Mouse (Mus musculus): Measurements from ENCODE around the gene Nagk. TPM values are rescaled to one million over a fixed set of nuclear protein-coding genes. Genes with fewer than 3 reads are reported as not detected.
"Not testable (repeated sequence)": the region's sequence is repeated elsewhere in the genome, so short reads cannot be mapped to it uniquely, and the experiment has no call there.

The Nagk gene
- polyA plus RNA-seq, 1 experiment from 2014 or later = 60.9 TPM

- under 1% methylated on average over 14 of the region's 14 CpGs for WGBS
- Histone ChIP-seq H3K27me3 (ENCODE audit: insufficient read depth, low read length) (no peaks in the 10 kb centered on the region), H3K4me1 (ENCODE audit: insufficient read depth, low read length) (peaks cover 11% of the 10 kb centered on the region), H3K9me3 (ENCODE audit: low read length) (no peaks in the 10 kb centered on the region), H3K4me2 (replicated peaks; ENCODE audit: low read depth, low read length) (peak overlapping the region; percentile 72), H3K4me3 (ENCODE audit: low read length) (peak overlapping the region; percentile 73), H3K9ac (replicated peaks; ENCODE audit: low read length) (peak overlapping the region; percentile 90), H3K27ac (ENCODE audit: low read length) (peak overlapping the region; percentile 87), H3K36me3 (ENCODE audit: insufficient read depth, low read length) (peaks cover 20% of the 10 kb centered on the region)
- peak; percentile 50 for ATAC-seq (ENCODE audit: low FRiP score, low TSS enrichment)
Observed at GRCm38 (mm10) chr6:83774781-83775563, 19.8 kb upstream of the Nagk start.

GRCm38 (mm10) chr6:83775638-83776293 lies 19.0 kb upstream of the Nagk start, which contains the start of gene Tex261:
Gene Tex261 (minus strand): TSS chr6:83775813.
- Histone ChIP-seq H3K9ac (replicated peaks; ENCODE audit: low read length) (peak within 1 kb of the TSS; percentile 90), H3K27ac (ENCODE audit: low read length) (peak within 1 kb of the TSS; percentile 87), H3K36me3 (ENCODE audit: insufficient read depth, low read length) (peaks cover 17% of the 10 kb centered on the region), H3K27me3 (ENCODE audit: insufficient read depth, low read length) (no peaks in the 10 kb centered on the region), H3K4me3 (ENCODE audit: low read length) (peak within 1 kb of the TSS; percentile 73), H3K9me3 (ENCODE audit: low read length) (no peaks in the 10 kb centered on the region), H3K4me1 (ENCODE audit: insufficient read depth, low read length) (peaks cover 11% of the 10 kb centered on the region), H3K4me2 (replicated peaks; ENCODE audit: low read depth, low read length) (peak within 1 kb of the TSS; percentile 72)
- WGBS = 0% methylated on average over 45 of the region's 45 CpGs
- ATAC-seq (ENCODE audit: low FRiP score, low TSS enrichment) = peak; percentile 97

GRCm38 (mm10) chr6:83778306-83778705 lies 16.5 kb upstream of the Nagk start:
- no peak overlapping the region for H3K4me2 ChIP-seq (replicated peaks; ENCODE audit: low read depth, low read length)
- H3K9me3 ChIP-seq (ENCODE audit: low read length) = no peaks in the 10 kb centered on the region
- no peak overlapping the region for H3K27ac ChIP-seq (ENCODE audit: low read length)
- H3K36me3 ChIP-seq (ENCODE audit: insufficient read depth, low read length) = no peaks in the 10 kb centered on the region; the same call in 1 of the 2 replicates
- 70% methylated on average over 7 of the region's 7 CpGs for WGBS
- ATAC-seq (ENCODE audit: low FRiP score, low TSS enrichment) = no peak
- no peak overlapping the region for H3K9ac ChIP-seq (replicated peaks; ENCODE audit: low read length)
- H3K4me1 ChIP-seq (ENCODE audit: insufficient read depth, low read length) = peaks cover 11% of the 10 kb centered on the region
- no peaks in the 10 kb centered on the region for H3K27me3 ChIP-seq (ENCODE audit: insufficient read depth, low read length)
- H3K4me3 ChIP-seq (ENCODE audit: low read length) = no peak overlapping the region

- Histone ChIP-seq H3K4me2 (replicated peaks; ENCODE audit: low read depth, low read length) (no peak overlapping the region), H3K36me3 (ENCODE audit: insufficient read depth, low read length) (no peaks in the 10 kb centered on the region), H3K4me1 (ENCODE audit: insufficient read depth, low read length) (peaks cover 8% of the 10 kb centered on the region), H3K9ac (replicated peaks; ENCODE audit: low read length) (no peak overlapping the region), H3K27me3 (ENCODE audit: insufficient read depth, low read length) (no peaks in the 10 kb centered on the region), H3K9me3 (ENCODE audit: low read length) (no peaks in the 10 kb centered on the region), H3K4me3 (ENCODE audit: low read length) (no peak overlapping the region), H3K27ac (ENCODE audit: low read length) (no peak overlapping the region)
- WGBS = 7% methylated on average over 5 of the region's 5 CpGs
- ATAC-seq (ENCODE audit: low FRiP score, low TSS enrichment) = no peak
Observed at GRCm38 (mm10) chr6:83779026-83779425, 15.8 kb upstream of the Nagk start.

GRCm38 (mm10) chr6:83786426-83786825 lies 8.4 kb upstream of the Nagk start:
- peaks cover 10% of the 10 kb centered on the region for H3K4me1 ChIP-seq (ENCODE audit: insufficient read depth, low read length)
- H3K4me3 ChIP-seq (ENCODE audit: low read length) = no peak overlapping the region
- no peak overlapping the region for H3K4me2 ChIP-seq (replicated peaks; ENCODE audit: low read depth, low read length)
- no peak overlapping the region for H3K27ac ChIP-seq (ENCODE audit: low read length)
- H3K9ac ChIP-seq (replicated peaks; ENCODE audit: low read length) = no peak overlapping the region
- no peaks in the 10 kb centered on the region for H3K27me3 ChIP-seq (ENCODE audit: insufficient read depth, low read length)
- H3K9me3 ChIP-seq (ENCODE audit: low read length) = no peaks in the 10 kb centered on the region
- WGBS = 73% methylated on average over 3 of the region's 3 CpGs
- no peak for ATAC-seq (ENCODE audit: low FRiP score, low TSS enrichment)
- no peaks in the 10 kb centered on the region for H3K36me3 ChIP-seq (ENCODE audit: insufficient read depth, low read length)

- H3K4me1 ChIP-seq (ENCODE audit: insufficient read depth, low read length) = peaks cover 10% of the 10 kb centered on the region
- no peak overlapping the region for H3K4me3 ChIP-seq (ENCODE audit: low read length)
- no peaks in the 10 kb centered on the region for H3K27me3 ChIP-seq (ENCODE audit: insufficient read depth, low read length)
- ATAC-seq (ENCODE audit: low FRiP score, low TSS enrichment) = peak; percentile 83
- no peak overlapping the region for H3K4me2 ChIP-seq (replicated peaks; ENCODE audit: low read depth, low read length)
- H3K9ac ChIP-seq (replicated peaks; ENCODE audit: low read length) = no peak overlapping the region
- H3K9me3 ChIP-seq (ENCODE audit: low read length) = no peaks in the 10 kb centered on the region
- WGBS = 37% methylated on average over 7 of the region's 7 CpGs
- no peaks in the 10 kb centered on the region for H3K36me3 ChIP-seq (ENCODE audit: insufficient read depth, low read length)
- 0 out of 2 replicates have a peak overlapping the region, but pooled peaks have one; percentile 0 for H3K27ac ChIP-seq (ENCODE audit: low read length)
Observed at GRCm38 (mm10) chr6:83788554-83788953, 6.2 kb upstream of the Nagk start.

- not testable (repeated sequence) for H3K27ac ChIP-seq (ENCODE audit: low read length); H3K4me2 ChIP-seq (replicated peaks; ENCODE audit: low read depth, low read length); ATAC-seq (ENCODE audit: low FRiP score, low TSS enrichment); H3K9me3 ChIP-seq (ENCODE audit: low read length); H3K36me3 ChIP-seq (ENCODE audit: insufficient read depth, low read length); H3K27me3 ChIP-seq (ENCODE audit: insufficient read depth, low read length); H3K4me3 ChIP-seq (ENCODE audit: low read length); H3K9ac ChIP-seq (replicated peaks; ENCODE audit: low read length)
- WGBS = 86% methylated on average over 5 of the region's 5 CpGs
- peaks cover 14% of the 10 kb centered on the region for H3K4me1 ChIP-seq (ENCODE audit: insufficient read depth, low read length)
Observed at GRCm38 (mm10) chr6:83790533-83790932, 4.2 kb upstream of the Nagk start.

- ATAC-seq (ENCODE audit: low FRiP score, low TSS enrichment) = no peak
- Histone ChIP-seq H3K36me3 (ENCODE audit: insufficient read depth, low read length) (no peaks in the 10 kb centered on the region), H3K4me1 (ENCODE audit: insufficient read depth, low read length) (peaks cover 14% of the 10 kb centered on the region), H3K27ac (ENCODE audit: low read length) (no peak overlapping the region), H3K4me3 (ENCODE audit: low read length) (no peak overlapping the region), H3K27me3 (ENCODE audit: insufficient read depth, low read length) (no peaks in the 10 kb centered on the region), H3K9me3 (ENCODE audit: low read length) (no peaks in the 10 kb centered on the region), H3K9ac (replicated peaks; ENCODE audit: low read length) (no peak overlapping the region), H3K4me2 (replicated peaks; ENCODE audit: low read depth, low read length) (no peak overlapping the region)
- WGBS = 79% methylated on average over 4 of the region's 4 CpGs
Observed at GRCm38 (mm10) chr6:83791251-83791890, 3.4 kb upstream of the Nagk start.

- ATAC-seq (ENCODE audit: low FRiP score, low TSS enrichment) = no peak; the same call in 1 of the 2 replicates
- Histone ChIP-seq H3K27me3 (ENCODE audit: insufficient read depth, low read length) (no peaks in the 10 kb centered on the region), H3K9me3 (ENCODE audit: low read length) (no peaks in the 10 kb centered on the region), H3K36me3 (ENCODE audit: insufficient read depth, low read length) (peaks cover 12% of the 10 kb centered on the region), H3K4me1 (ENCODE audit: insufficient read depth, low read length) (peaks cover 7% of the 10 kb centered on the region; the same call in 1 of the 2 replicates), H3K4me3 (ENCODE audit: low read length) (peak overlapping the region; percentile 53), H3K27ac (ENCODE audit: low read length) (peak overlapping the region; percentile 97), H3K9ac (replicated peaks; ENCODE audit: low read length) (peak overlapping the region; percentile 68), H3K4me2 (replicated peaks; ENCODE audit: low read depth, low read length) (peak overlapping the region; percentile 88)
- WGBS = 6% methylated on average over 13 of the region's 13 CpGs
Observed at GRCm38 (mm10) chr6:83795492-83795900, 714 bp downstream of the Nagk start.
